ENCODE assay signal across 13 mouse cellular contexts in the genomic region with DNA sequence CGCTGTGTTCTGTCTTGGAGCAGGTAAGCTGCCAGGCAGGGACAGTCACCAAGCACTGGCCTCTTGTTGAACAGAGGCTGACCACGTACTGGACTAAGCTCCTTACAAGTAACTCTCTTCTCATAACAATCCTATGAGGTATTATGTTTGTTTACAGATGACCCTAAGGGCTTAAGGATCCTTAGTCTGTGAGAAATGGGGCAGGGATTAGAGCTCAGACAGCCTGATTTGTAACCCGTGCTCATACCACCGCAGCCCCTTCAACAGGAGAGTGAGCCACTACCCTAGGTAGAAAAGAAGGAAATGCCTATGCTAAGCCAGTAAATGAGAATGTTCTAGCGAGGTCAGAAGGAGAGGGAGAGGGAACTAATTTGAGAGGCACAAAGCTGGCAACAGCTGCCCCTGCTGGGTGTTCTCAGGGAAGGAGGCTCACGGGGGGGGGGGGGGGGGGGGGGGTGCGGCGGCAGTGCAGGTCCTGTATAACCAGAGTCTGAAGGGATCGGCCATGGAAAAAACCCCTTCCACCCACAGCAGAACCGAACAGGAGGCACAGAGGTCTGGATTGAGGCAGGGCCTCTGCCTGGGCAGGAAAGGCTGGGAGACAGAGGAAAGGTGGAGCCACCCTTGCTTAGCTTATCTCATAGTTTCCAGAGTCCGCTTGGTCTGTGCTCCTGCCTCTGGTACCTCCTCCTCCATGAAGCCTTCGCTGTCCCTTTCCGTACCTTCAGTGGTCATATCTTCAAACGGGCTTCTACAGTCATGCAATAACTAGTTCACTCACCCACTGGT. TPM values are rescaled to one million over a fixed set of nuclear protein-coding genes. Genes with fewer than 3 reads are reported as not detected.
DNase-seq lines count a peak whose midpoint lies in the region; ATAC-seq and TF ChIP-seq lines count a peak whose summit lies in the region.
"Had no signal": no experiment of that assay in that cellular context is flagged by ENCODE, and none has a peak within 500 bp of the region (broad histone marks: within the 10 kb centered on the region; RNA-seq: fewer than 3 reads in every experiment).

No protein-coding gene starts in this region.

- 0 out of 2 replicates have a peak, but pooled peaks cover under 1% of the 10 kb centered on the region for H3K36me3 ChIP-seq in kidney, embryonic 16.5 days (ENCODE audit: insufficient read depth, low read length)
- no peaks in the 10 kb centered on the region for H3K36me3 ChIP-seq in heart, postnatal 0 days (replicated peaks; ENCODE audit: control insufficient read depth, insufficient read depth, low read length)
- peaks cover 4% of the 10 kb centered on the region for H3K36me3 ChIP-seq in hindbrain, embryonic 10.5 days

- ATAC-seq in kidney, embryonic 16.5 days (ENCODE audit: low FRiP score, low TSS enrichment), result no peak
- ATAC-seq in heart, postnatal 0 days (ENCODE audit: insufficient read depth, low read depth), result no peak
- ATAC-seq: inflammation-experienced regulatory T-cells, adult 6 months had no signal

- TF ChIP-seq POLR2A in lung, adult 2 months (IDR thresholded peaks at IDR 0.05; ENCODE audit: borderline replicate concordance, extremely low read depth, low read depth, low read length), result peak; percentile 33; the same call in 1 of the 2 replicates

- no peak for DNase-seq in kidney, adult 8-10 months
- DNase-seq in heart, postnatal 0 days (ENCODE audit: low spot score), result no peak
- DNase-seq in lung, adult 2 months, result peak; percentile 32
- peak; percentile 78 for DNase-seq in retina, postnatal 7 days (ENCODE audit: low read depth, low spot score)
- no peak for DNase-seq in right cerebral cortex, postnatal 36 days (ENCODE audit: low spot score in 2 of 2)
- DNase-seq in hindbrain, embryonic 10.5 days (ENCODE audit: low spot score), result no peak
- DNase-seq in layer of hippocampus, adult 9-10 months (ENCODE audit: low spot score), result no peak
- DNase-seq: cerebellum, postnatal 36 days had no signal

- 0 out of 2 replicates have a peak overlapping the region, but pooled peaks have one; percentile 8 for H3K9ac ChIP-seq in kidney, embryonic 16.5 days (replicated peaks; ENCODE audit: low read length)
- no peak overlapping the region for H3K9ac ChIP-seq in heart, postnatal 0 days (replicated peaks; ENCODE audit: low read depth, low read length)

- TF ChIP-seq EP300 in heart, postnatal 0 days (IDR thresholded peaks at IDR 0.05; ENCODE audit: low read depth), result no peak

- no peak overlapping the region for H3K4me2 ChIP-seq in kidney, embryonic 16.5 days (replicated peaks; ENCODE audit: low read depth, low read length)
- no peak overlapping the region for H3K4me2 ChIP-seq in heart, postnatal 0 days (ENCODE audit: low read depth, low read length)

- H3K27me3 ChIP-seq in kidney, embryonic 16.5 days (ENCODE audit: insufficient read depth, low read length), result no peaks in the 10 kb centered on the region
- no peaks in the 10 kb centered on the region for H3K27me3 ChIP-seq in heart, postnatal 0 days (ENCODE audit: control insufficient read depth, insufficient read depth, low read length)
- no peaks in the 10 kb centered on the region for H3K27me3 ChIP-seq in hindbrain, embryonic 10.5 days (ENCODE audit: insufficient read depth, poor library complexity, severe bottlenecking)

- no peak for TF ChIP-seq CTCF in heart, postnatal 0 days (IDR thresholded peaks at IDR 0.05; ENCODE audit: low read depth)
- TF ChIP-seq CTCF in lung, adult 2 months (IDR thresholded peaks at IDR 0.05; ENCODE audit: insufficient read depth, low read length), result no peak

- 0 out of 2 replicates have a peak, but pooled peaks cover 7% of the 10 kb centered on the region for H3K4me1 ChIP-seq in kidney, embryonic 16.5 days (ENCODE audit: insufficient read depth, low read length)
- H3K4me1 ChIP-seq in heart, postnatal 0 days (ENCODE audit: control insufficient read depth, insufficient read depth), result no peaks in the 10 kb centered on the region; the same call in 1 of the 2 replicates
- H3K4me1 ChIP-seq in lung, adult 2 months (ENCODE audit: control insufficient read depth, insufficient read depth, low read length), result peaks cover 4% of the 10 kb centered on the region
- H3K4me1 ChIP-seq in hindbrain, embryonic 10.5 days (replicated peaks), result no peaks in the 10 kb centered on the region

- no peaks in the 10 kb centered on the region for H3K9me3 ChIP-seq in kidney, embryonic 16.5 days (ENCODE audit: low read length)
- 0 out of 2 replicates have a peak, but pooled peaks cover 6% of the 10 kb centered on the region for H3K9me3 ChIP-seq in heart, postnatal 0 days (replicated peaks; ENCODE audit: control insufficient read depth, low read length)
- H3K9me3 ChIP-seq in hindbrain, embryonic 10.5 days, result no peaks in the 10 kb centered on the region

- H3K27ac ChIP-seq in kidney, embryonic 16.5 days (ENCODE audit: low read length), result no peak overlapping the region
- H3K27ac ChIP-seq in heart, postnatal 0 days (ENCODE audit: low read depth), result peak overlapping the region; percentile 73
- H3K27ac ChIP-seq in hindbrain, embryonic 10.5 days, result no peak overlapping the region
- H3K27ac ChIP-seq: left cerebral cortex, adult 2 months; macrophage had no signal

- WGBS in kidney, embryonic 16.5 days, result 60% methylated on average over 14 of the region's 14 CpGs
- WGBS in heart, postnatal 0 days, result 50% methylated on average over 11 of the region's 14 CpGs
- 35% methylated on average over 13 of the region's 14 CpGs for WGBS in lung, adult 2 months
- WGBS in hindbrain, embryonic 10.5 days, result 71% methylated on average over 14 of the region's 14 CpGs

- no peak overlapping the region for H3K4me3 ChIP-seq in kidney, embryonic 16.5 days (ENCODE audit: low read length)
- H3K4me3 ChIP-seq in heart, postnatal 0 days (ENCODE audit: low read depth, low read length), result no peak overlapping the region
- no peak overlapping the region for H3K4me3 ChIP-seq in lung, adult 2 months (replicated peaks; ENCODE audit: extremely low read depth, low read depth, low read length)
- no peak overlapping the region for H3K4me3 ChIP-seq in hindbrain, embryonic 10.5 days
- H3K4me3 ChIP-seq: left cerebral cortex, adult 2 months had no signal

RNA-seq across cellular contexts. Expression of a gene that starts 15.0 kb away (rescaled TPM):
- polyA plus RNA-seq in kidney, embryonic 16.5 days (2015; fragmentation: Nextera tagmentation; extraction: Ambion mirVana), result 70.7 and 75.8 TPM in 2 replicates
- total RNA-seq in heart, postnatal 0 days (2014; rRNA removed; ENCODE audit: low replicate concordance), result 45.0 and 51.0 TPM in 2 replicates
- polyA plus RNA-seq in heart, postnatal 0 days (2015; fragmentation: Nextera tagmentation; extraction: Ambion mirVana), result 30.9 and 32.0 TPM in 2 replicates
- 93.8 and 104 TPM in 2 replicates for polyA plus RNA-seq in lung, adult 2 months (2012; rRNA removed)
- 39.7 and 48.8 TPM in 2 replicates for polyA plus RNA-seq in hindbrain, embryonic 10.5 days (2016; fragmentation: Nextera tagmentation; extraction: Ambion mirVana)

RNA-seq across cellular contexts. Expression of a gene that starts 26.4 kb away (rescaled TPM):
- polyA plus RNA-seq in kidney, embryonic 16.5 days (2015; fragmentation: Nextera tagmentation; extraction: Ambion mirVana), result 12.6 and 18.2 TPM in 2 replicates
- total RNA-seq in heart, postnatal 0 days (2014; rRNA removed; ENCODE audit: low replicate concordance), result 22.3 and 26.6 TPM in 2 replicates
- polyA plus RNA-seq in heart, postnatal 0 days (2015; fragmentation: Nextera tagmentation; extraction: Ambion mirVana), result 16.8 and 16.9 TPM in 2 replicates
- polyA plus RNA-seq in lung, adult 2 months (2012; rRNA removed), result 52.6 and 72.9 TPM in 2 replicates
- polyA plus RNA-seq in hindbrain, embryonic 10.5 days (2016; fragmentation: Nextera tagmentation; extraction: Ambion mirVana), result 1.9 and 3.3 TPM in 2 replicates

RNA-seq across cellular contexts. Expression of a gene that starts 38.8 kb away (rescaled TPM):
- polyA plus RNA-seq in kidney, embryonic 16.5 days (2015; fragmentation: Nextera tagmentation; extraction: Ambion mirVana), result not detected in 2 replicates
- not detected in 2 replicates for total RNA-seq in heart, postnatal 0 days (2014; rRNA removed; ENCODE audit: low replicate concordance)
- not detected in 2 replicates for polyA plus RNA-seq in heart, postnatal 0 days (2015; fragmentation: Nextera tagmentation; extraction: Ambion mirVana)
- polyA plus RNA-seq in lung, adult 2 months (2012; rRNA removed), result not detected in 2 replicates
- not detected in 2 replicates for polyA plus RNA-seq in hindbrain, embryonic 10.5 days (2016; fragmentation: Nextera tagmentation; extraction: Ambion mirVana)
- total RNA-seq: left cerebral cortex, adult 2 months had no signal
- polyA plus RNA-seq: inflammation-experienced regulatory T-cells, adult 6 months; macrophage; stomach, embryonic 14.5 days had no signal

RNA-seq across cellular contexts. Expression of a gene that starts 49.9 kb away (rescaled TPM):
- polyA plus RNA-seq in kidney, embryonic 16.5 days (2015; fragmentation: Nextera tagmentation; extraction: Ambion mirVana), result 399 and 441 TPM in 2 replicates
- 2.9 and 8.5 TPM in 2 replicates for total RNA-seq in heart, postnatal 0 days (2014; rRNA removed; ENCODE audit: low replicate concordance)
- polyA plus RNA-seq in heart, postnatal 0 days (2015; fragmentation: Nextera tagmentation; extraction: Ambion mirVana), result 0.74 and 23.0 TPM in 2 replicates
- polyA plus RNA-seq in lung, adult 2 months (2012; rRNA removed), result 1,286 and 1,630 TPM in 2 replicates
- polyA plus RNA-seq in hindbrain, embryonic 10.5 days (2016; fragmentation: Nextera tagmentation; extraction: Ambion mirVana), result 27.6 and 64.4 TPM in 2 replicates
- polyA plus RNA-seq: inflammation-experienced regulatory T-cells, adult 6 months; macrophage had no signal

RNA-seq across cellular contexts. Expression of a gene that starts 51.5 kb away (rescaled TPM):
- 8.1 and 14.0 TPM in 2 replicates for polyA plus RNA-seq in kidney, embryonic 16.5 days (2015; fragmentation: Nextera tagmentation; extraction: Ambion mirVana)
- 6.7 and 34.3 TPM in 2 replicates for total RNA-seq in heart, postnatal 0 days (2014; rRNA removed; ENCODE audit: low replicate concordance)
- polyA plus RNA-seq in heart, postnatal 0 days (2015; fragmentation: Nextera tagmentation; extraction: Ambion mirVana), result 15.4 and 15.5 TPM in 2 replicates
- 47.7 and 52.2 TPM in 2 replicates for polyA plus RNA-seq in lung, adult 2 months (2012; rRNA removed)
- 4.4 and 4.5 TPM in 2 replicates for polyA plus RNA-seq in hindbrain, embryonic 10.5 days (2016; fragmentation: Nextera tagmentation; extraction: Ambion mirVana)

Comparison
In these comparisons a context has a peak if more than half of its experiments do, and no peak if none do; other contexts are left out.
1. DNase-seq: peak in lung, adult 2 months (single experiment) and retina, postnatal 7 days (single experiment); none in kidney, adult 8-10 months (0 of 2), heart, postnatal 0 days (single experiment), right cerebral cortex, postnatal 36 days (0 of 2), hindbrain, embryonic 10.5 days (single experiment) and layer of hippocampus, adult 9-10 months (single experiment).